Mouse (Mus musculus) heart, adult 11 months (tissue): ENCODE measurements around the gene Gm14401.
"Not testable (repeated sequence)": the region's sequence is repeated elsewhere in the genome, so short reads cannot be mapped to it uniquely, and the experiment has no call there.

ENCODE experiments used
- DNase-seq: peaks from one replicate; pipeline ENCODE4 v3.0.0; 2022

Gene Gm14401

GRCm38 (mm10) chr2:177073432-177074423 is at the start of gene Gm14401:
Gene Gm14401 (plus strand): TSS chr2:177074320.
- DNase-seq = peak; percentile 91

DNA sequence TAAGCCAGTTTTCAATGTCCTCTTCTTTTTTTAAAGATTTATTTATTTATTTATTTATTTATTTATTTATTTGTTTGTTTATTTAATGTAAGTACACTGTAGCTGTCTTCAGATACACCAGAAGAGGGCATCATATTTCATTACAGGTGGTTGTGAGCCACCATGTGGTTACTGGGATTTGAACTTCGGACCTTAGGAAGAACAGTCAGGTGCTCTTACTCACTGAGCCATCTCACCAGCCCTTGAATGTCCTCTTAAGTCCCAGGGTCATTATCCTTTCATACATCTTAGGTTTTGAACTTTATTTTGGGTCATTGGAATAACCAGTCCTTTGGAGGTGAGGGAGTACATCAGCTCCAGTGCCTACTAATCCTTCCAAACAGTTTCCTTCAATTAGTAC is 1.3 kb upstream of the Gm14401 start:
- DNase-seq = not testable (repeated sequence)

- peak; percentile 76 for DNase-seq
Measured at GRCm38 (mm10) chr2:177075015-177075414, 895 bp downstream of the Gm14401 start.

- DNase-seq = not testable (repeated sequence)
Measured at GRCm38 (mm10) chr2:177079866-177080265, 5.7 kb downstream of the Gm14401 start.

DNA sequence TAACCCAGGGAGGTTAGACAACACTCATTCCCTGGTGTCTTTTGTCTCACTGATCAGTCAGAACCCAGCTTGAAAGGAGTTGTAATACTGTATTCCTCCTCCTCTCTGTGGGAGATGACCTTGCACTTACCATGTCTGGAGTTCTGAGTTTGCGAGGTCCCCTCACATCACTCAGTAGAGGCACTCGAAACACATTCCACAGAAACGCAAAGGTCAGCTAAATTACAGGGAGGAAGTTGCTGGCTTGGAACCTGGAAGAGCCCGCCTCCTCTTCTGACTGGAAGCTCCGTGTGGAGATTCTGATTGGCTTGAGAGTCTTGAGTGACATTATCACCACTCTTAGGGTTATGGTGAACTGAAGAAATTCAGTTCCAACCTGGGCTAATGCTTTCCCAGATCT is 35.0 kb downstream of the Gm14401 start:
- DNase-seq = not testable (repeated sequence)

GRCm38 (mm10) chr2:177129097-177129496 is 55.0 kb downstream of the Gm14401 start:
- peak; percentile 65 for DNase-seq
